Mouse (Mus musculus) frontal cortex, postnatal 36 days (tissue): ENCODE results near the gene Ncs1.

ENCODE experiments used
- DNase-seq, 2 experiments: peaks; one replicate each; pipeline ENCODE4 v3.0.0; 2022; ENCODE audit warnings: low spot score in 2 of 2

The Ncs1 gene

DNA sequence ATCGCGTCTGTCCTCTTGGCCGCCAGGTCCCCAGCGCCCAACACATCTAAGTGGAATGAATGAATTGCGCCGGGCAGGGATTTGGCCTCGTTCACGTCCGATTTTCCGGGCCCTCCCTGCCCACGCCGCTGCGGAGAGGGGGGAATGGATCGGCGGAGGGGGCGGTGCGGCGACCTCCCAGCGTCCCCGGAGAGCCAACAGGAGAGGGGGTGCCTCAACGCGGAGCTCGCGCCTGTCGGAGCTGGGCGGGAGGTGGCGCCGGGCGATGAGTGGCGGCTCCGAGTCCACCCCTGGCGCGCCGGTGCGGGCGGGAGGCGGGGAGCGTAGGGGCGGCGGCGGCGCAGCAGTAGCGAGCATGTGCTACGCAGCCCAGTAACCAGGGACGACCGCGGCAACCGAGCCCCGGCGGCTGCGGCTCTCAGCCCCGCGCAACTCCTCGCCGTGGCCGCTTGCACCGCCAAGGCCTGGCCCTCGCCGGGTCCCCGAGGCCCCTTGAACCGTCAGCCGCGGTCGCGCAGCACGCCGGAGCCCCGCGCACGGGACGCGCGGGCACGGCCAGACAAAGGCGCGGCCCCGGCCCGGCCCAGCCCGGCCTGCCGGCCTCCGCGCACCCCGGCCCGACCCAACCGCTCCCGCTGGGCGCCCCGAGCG lies at the start of gene Ncs1:
Ncs1 (plus strand) TSS at position 333 of the 651 bp plus-strand sequence.
- DNase-seq, result peak; percentile 88 to 89

DNA sequence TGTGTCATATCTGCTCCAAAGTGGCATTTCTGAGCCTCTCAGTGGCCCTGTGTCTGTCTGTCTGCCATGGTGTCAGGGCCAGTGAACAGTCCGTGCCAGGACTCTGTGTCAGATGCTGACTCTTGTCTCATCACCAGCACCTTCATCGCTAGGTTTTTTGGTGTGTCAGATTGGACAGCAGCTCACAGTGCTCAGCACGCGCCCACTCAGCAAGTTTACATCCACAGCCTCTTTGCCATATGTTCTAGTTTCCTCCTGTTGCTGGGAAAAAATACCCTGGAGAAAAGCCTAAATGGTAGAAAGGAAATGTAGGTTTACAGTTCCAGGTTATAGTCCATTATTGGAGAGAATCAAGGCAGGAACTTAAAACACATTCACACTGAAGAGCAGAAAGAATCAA lies 47.0 kb upstream of the Ncs1 start:
- peak; percentile 26 to 67 for DNase-seq

DNA sequence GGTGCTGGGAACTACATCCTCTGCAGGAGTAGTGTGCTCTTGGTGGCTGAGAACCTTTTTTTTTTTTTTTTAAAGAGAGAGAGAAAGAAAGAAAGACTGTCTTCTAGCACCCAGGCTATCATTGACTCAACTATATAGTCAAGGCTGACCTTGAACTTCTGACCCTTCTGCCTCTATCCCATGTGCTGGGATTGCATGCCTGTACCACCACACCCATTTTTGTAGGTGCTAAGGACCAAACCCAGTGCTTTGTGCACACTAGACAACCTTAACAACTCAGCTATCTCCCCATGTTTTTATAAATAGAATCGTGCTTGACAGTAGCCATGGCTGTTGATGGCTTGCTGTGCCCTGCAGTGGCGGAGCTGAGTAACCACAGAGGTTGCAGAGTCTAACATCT lies 45.6 kb upstream of the Ncs1 start:
- no peak for DNase-seq

DNA sequence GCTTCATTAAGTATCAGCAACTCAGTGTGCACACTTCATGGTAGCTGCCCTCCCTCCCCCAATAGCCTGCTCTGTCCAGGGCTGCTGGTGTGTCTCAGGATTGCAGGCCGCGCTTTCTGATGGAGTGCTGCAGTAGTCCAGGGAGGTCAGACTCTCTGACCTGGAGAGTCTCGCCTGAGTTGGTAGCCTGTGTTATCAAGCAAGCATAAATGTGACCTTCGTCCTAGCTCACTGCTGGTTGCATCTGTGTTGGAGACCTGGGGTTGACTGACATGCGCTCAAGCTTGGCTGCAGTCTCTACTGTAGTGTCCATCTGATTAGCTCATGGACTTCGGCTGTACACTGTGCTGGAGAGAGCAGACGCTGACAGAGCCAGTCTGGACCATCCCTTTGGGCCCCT lies 43.8 kb upstream of the Ncs1 start:
- DNase-seq, result no peak

- no peak for DNase-seq
Measured at GRCm38 (mm10) chr2:31202357-31202756, 43.3 kb upstream of the Ncs1 start.

- DNase-seq, result no peak
Measured at GRCm38 (mm10) chr2:31202956-31203355, 42.7 kb upstream of the Ncs1 start.

GRCm38 (mm10) chr2:31204677-31205076 lies 40.9 kb upstream of the Ncs1 start:
- no peak for DNase-seq

GRCm38 (mm10) chr2:31206211-31206610 lies 39.4 kb upstream of the Ncs1 start:
- DNase-seq, result no peak

GRCm38 (mm10) chr2:31206882-31207281 lies 38.7 kb upstream of the Ncs1 start:
- no peak for DNase-seq

DNA sequence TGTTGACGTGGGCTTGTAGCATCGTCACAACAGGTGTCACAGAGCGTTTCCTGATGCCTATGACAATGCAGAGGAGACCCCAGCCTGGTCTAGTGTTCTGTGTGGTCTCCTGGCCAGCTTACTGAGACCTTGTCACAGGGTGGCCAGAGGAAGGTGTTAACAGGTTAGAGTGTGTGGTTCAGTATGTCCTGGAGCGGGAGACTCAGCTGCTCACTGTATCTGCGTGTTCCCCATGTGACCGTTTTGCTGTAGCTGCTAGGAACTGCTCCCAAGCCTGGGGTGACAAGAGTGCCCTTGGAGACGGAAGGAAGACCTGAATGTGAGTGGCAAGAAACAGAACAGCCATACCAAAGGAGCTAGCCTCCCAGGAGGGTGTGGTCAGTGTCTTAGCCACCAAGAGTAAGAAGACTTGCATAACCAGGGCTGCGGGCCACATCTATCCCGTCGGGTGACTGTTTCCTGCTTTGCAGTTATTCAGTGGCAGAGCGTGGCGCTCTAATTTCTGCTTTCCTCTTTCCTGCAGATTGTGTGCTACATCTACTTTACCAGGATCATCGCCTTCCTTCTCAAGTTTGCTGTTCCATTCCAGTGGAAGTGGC lies 37.0 kb upstream of the Ncs1 start:
- DNase-seq, result no peak

- no peak for DNase-seq
Measured at GRCm38 (mm10) chr2:31209525-31209924, 36.1 kb upstream of the Ncs1 start.

DNA sequence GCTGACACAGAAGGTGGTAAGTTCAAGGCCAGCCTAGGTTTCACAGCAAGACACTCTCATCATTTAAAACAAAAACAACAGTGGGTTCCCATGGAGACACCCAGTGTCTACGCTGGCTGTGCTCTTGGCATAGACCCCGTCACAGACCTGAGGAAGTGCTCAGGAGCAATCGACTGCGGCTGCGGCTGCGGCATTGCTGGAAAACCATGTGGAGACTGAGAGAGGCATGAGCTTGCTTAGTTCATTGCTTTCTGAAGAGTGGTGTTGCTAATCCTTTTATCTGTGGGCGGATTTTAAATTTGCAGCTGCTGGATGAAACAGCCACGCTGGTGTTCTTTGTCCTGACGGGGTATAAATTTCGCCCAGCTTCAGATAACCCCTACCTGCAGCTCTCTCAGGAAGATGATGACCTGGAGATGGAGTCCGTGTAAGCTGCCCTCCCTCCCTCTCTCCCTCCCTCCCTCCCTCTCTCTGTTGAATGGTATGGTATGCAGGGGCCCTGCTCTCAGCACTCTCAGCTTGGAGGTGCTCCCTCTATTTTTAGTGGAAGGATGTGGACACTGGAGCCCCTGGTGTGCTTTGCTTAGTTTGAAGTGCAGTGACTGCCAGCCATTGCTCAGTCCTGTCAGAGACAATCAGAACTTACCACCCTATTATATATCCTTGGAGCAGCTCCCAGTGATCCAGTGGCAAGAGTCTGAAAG lies 35.3 kb upstream of the Ncs1 start:
- no peak for DNase-seq

DNA sequence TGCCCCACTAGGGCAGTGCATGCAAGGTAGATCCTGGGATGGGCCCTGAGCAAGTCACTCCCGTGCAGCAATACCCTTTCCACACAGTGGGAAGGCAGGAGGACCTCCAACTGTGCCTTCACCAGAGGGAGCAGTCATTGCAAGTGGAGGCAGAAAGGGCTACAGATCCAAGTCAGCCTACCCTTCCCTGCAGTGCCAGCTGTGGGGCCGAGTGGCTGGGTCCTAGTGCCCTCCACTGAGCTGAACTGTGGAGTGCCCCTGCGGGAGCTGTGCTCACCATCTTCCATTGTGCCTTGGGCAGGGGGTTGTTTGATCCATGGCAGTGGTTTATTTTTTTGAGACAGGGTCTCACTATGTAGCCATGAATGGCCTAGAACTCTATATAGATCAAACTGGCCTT lies 34.4 kb upstream of the Ncs1 start:
- DNase-seq, result no peak

- no peak for DNase-seq
Measured at GRCm38 (mm10) chr2:31214211-31214796, 31.3 kb upstream of the Ncs1 start.

GRCm38 (mm10) chr2:31218611-31219010 lies 27.0 kb upstream of the Ncs1 start:
- no peak for DNase-seq

GRCm38 (mm10) chr2:31219470-31219869 lies 26.2 kb upstream of the Ncs1 start:
- DNase-seq, result no peak

DNA sequence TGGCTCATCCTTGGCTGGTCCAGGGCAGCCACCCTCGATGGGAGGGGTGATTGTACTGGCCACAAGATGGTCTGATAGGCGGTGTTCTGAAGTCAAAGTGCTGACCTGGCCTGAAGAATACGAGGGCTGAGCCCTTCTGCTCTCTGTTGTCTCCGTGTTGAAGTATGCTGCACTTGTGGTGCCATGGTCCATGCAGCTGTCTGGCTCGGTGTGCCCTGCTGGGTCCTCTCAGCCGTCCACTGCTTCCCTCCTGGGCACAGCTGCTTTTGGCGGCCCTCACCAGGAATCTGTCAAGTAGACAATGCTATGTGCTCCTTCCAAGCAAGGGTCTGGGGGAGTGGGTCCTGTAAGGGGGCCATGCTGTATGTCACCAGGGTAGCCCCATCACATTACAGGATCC lies 24.8 kb upstream of the Ncs1 start:
- DNase-seq, result no peak

- DNase-seq, result no peak
Measured at GRCm38 (mm10) chr2:31221582-31221981, 24.0 kb upstream of the Ncs1 start.

DNA sequence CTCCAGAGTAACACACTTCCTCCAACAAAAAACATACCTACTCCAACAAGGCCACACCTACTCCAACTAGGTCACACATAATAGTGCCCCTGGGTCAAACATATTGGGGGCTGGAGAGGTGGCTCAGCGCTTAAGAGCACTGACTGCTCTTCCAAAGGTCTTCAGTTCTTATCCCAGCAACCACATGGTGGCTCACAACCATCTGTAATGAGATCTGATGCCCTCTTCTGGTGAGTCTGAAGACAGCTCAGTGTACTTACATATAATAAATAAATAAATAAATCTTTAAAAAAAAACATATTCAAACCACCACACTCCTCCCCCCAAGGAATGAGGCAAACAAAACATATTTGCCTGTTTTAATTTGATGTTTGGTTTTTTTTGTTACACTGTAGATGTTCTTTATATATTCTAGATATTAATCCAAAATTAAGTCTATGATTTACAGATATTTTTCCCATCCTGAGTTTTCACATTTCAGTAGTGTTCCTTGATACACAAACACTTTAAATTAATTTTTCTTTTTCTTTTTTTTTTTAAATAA lies 16.8 kb upstream of the Ncs1 start:
- no peak for DNase-seq

- peak in 1 of 2 experiments; percentile 34 for DNase-seq
Measured at GRCm38 (mm10) chr2:31239203-31239696, 6.4 kb upstream of the Ncs1 start.

GRCm38 (mm10) chr2:31239833-31240232 lies 5.8 kb upstream of the Ncs1 start:
- no peak for DNase-seq

- DNase-seq, result no peak
Measured at GRCm38 (mm10) chr2:31241639-31242038, 4.0 kb upstream of the Ncs1 start.
